Mouse (Mus musculus): ENCODE data around the gene Arhgef2. TPM values are rescaled to one million over a fixed set of nuclear protein-coding genes. Genes with fewer than 3 reads are reported as not detected.
A peak's percentile ranks its signal among the peaks of the same experiment; 100 is the strongest.
"Not testable (repeated sequence)": the region's sequence is repeated elsewhere in the genome, so short reads cannot be mapped to it uniquely, and the experiment has no call there.

Gene Arhgef2
- total and polyA plus RNA-seq, 2 experiments from 2014 or later: 66.7 to 78.8 TPM

DNA sequence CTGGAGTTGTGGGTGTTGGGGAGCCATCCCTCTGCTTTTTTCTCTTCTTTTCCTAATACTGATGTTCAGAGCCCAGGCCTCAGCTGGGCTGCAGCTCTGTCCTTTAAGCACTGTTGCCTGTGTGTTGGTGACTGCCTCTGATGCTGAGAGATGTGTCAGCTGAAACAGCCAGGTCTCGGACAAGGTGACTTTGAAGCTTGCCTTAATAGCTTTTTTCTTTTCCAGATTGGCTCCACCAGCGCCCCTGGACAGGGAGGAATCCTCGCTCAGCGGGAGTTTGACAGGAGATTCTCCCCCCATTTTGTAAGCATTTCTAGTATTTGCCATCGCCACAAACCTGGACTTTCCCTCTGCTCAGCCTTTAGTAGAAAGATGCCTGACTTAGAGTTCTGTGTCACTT is 19.1 kb upstream of the Arhgef2 start:
- ATAC-seq (no peak), DNase-seq (no peak)
- H3K9me3 ChIP-seq (ENCODE audit: low read length): no peaks in the 10 kb centered on the region
- no peak for TF ChIP-seq CTCF (IDR thresholded peaks at IDR 0.05; ENCODE audit: low read depth)
- H3K36me3 ChIP-seq (ENCODE audit: insufficient read depth): peaks cover 59% of the 10 kb centered on the region
- H3K4me3 ChIP-seq (ENCODE audit: low read depth, low read length): no peak overlapping the region
- H3K4me1 ChIP-seq (ENCODE audit: insufficient read depth): no peaks in the 10 kb centered on the region
- H3K27me3 ChIP-seq (ENCODE audit: insufficient read depth, low read length): no peaks in the 10 kb centered on the region
- 94% methylated on average over 5 of the region's 5 CpGs for WGBS
- H3K27ac ChIP-seq (ENCODE audit: low read depth, low read length): no peak overlapping the region
- no peak overlapping the region for H3K9ac ChIP-seq
- no peak overlapping the region for H3K4me2 ChIP-seq (ENCODE audit: low read depth)

DNA sequence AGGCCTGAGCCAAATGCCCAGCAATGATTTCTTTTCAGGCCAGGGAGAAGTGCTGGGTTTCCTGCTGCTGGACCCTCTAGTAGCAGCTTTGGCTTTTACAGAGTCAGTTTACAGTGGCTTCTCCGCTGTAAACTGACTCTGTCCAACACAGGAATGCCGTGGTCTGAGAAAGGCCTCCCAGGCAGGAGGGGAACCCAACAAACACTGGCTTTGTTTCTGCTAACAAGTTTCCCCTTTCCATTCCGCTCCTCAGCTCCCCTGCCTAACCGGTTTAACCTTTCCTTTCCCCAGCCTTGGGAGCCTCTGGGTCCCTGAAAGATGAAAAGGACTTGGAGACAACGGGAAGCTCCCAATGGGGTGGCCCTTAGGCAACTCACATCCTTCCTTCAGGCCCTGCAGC is 15.5 kb upstream of the Arhgef2 start:
- Histone ChIP-seq H3K9ac (no peak overlapping the region), H3K9me3 (ENCODE audit: low read length) (no peaks in the 10 kb centered on the region), H3K4me2 (ENCODE audit: low read depth) (no peak overlapping the region), H3K36me3 (ENCODE audit: insufficient read depth) (peaks cover 36% of the 10 kb centered on the region), H3K4me3 (ENCODE audit: low read depth, low read length) (no peak overlapping the region), H3K27me3 (ENCODE audit: insufficient read depth, low read length) (no peaks in the 10 kb centered on the region), H3K4me1 (ENCODE audit: insufficient read depth) (no peaks in the 10 kb centered on the region), H3K27ac (ENCODE audit: low read depth, low read length) (no peak overlapping the region)
- TF ChIP-seq CTCF (IDR thresholded peaks at IDR 0.05; ENCODE audit: low read depth): no peak
- DNase-seq: no peak
- no peak for ATAC-seq
- 26% methylated on average over 5 of the region's 5 CpGs for WGBS

DNA sequence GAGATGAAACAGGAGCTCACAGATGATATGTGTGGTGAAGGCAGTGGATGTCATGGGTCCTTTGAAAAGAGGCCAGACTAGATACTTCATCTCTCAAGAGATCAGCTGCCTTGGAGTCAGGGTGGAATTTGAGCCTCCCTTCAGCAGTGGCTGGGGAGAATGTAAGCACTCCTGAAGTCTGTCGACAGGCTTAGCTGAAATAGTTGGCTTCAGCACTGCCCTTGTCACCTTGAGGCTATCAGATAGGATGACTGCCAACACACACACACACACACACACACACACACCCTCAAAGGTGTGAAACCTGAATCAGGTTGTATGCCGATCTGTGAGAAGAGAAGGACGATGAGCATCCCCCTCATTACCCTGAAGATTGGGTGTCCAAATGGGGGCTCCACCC is 14.7 kb upstream of the Arhgef2 start:
- Histone ChIP-seq H3K36me3 (ENCODE audit: insufficient read depth) (peaks cover 29% of the 10 kb centered on the region), H3K4me1 (ENCODE audit: insufficient read depth) (no peaks in the 10 kb centered on the region), H3K9ac (no peak overlapping the region), H3K4me3 (ENCODE audit: low read depth, low read length) (no peak overlapping the region), H3K4me2 (ENCODE audit: low read depth) (no peak overlapping the region), H3K27me3 (ENCODE audit: insufficient read depth, low read length) (no peaks in the 10 kb centered on the region), H3K27ac (ENCODE audit: low read depth, low read length) (no peak overlapping the region), H3K9me3 (ENCODE audit: low read length) (no peaks in the 10 kb centered on the region)
- 52% methylated on average over 3 of the region's 3 CpGs for WGBS
- DNase-seq (no peak), ATAC-seq (no peak)
- TF ChIP-seq CTCF (IDR thresholded peaks at IDR 0.05; ENCODE audit: low read depth): no peak

DNA sequence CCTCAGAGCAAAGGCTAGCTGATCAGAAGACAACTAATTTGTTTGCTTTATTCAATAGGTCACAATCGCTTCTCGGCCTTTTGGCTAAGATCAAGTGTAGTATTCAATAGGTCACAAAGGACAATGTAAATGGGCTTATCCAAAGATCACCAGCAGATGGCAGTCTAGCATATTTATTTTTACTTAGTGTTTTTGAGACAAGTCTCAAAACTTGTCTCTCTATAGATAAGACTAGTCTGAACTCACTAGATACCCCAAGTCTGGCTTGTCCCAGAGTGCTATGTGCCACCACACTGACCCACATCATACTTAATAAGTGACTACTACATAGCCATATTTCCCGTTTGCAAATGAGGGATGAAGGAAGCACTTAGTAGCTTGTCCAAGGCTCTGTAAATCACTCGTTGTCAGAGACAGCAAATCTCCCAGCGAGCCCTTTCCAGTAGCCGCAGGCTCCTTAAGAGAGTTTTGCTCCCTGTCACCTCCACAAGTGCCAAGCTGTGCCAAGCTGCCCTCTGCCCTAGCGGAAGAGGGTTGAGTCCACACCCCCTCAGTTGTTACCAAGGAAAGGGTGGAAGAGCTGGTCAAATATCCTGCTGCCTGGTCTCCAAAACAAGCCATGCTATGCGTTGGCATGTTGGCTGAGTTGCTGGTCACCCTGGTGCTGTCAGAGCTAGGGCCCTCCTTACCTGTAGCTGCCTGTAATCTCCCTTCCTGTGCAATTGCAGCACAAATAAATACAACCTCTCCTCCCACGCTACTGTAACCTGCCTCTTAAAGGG is 13.6 kb upstream of the Arhgef2 start:
- Histone ChIP-seq H3K27ac (ENCODE audit: low read depth, low read length) (no peak overlapping the region), H3K4me1 (ENCODE audit: insufficient read depth) (no peaks in the 10 kb centered on the region), H3K4me2 (ENCODE audit: low read depth) (no peak overlapping the region), H3K9me3 (ENCODE audit: low read length) (no peaks in the 10 kb centered on the region), H3K27me3 (ENCODE audit: insufficient read depth, low read length) (no peaks in the 10 kb centered on the region), H3K4me3 (ENCODE audit: low read depth, low read length) (no peak overlapping the region), H3K9ac (no peak overlapping the region), H3K36me3 (ENCODE audit: insufficient read depth) (peaks cover 18% of the 10 kb centered on the region)
- WGBS: 31% methylated on average over 9 of the region's 9 CpGs
- TF ChIP-seq CTCF (IDR thresholded peaks at IDR 0.05; ENCODE audit: low read depth): peak; percentile 66
- peak; percentile 50; the same call in 1 of the 2 replicates for ATAC-seq
- peak; percentile 85 for DNase-seq

DNA sequence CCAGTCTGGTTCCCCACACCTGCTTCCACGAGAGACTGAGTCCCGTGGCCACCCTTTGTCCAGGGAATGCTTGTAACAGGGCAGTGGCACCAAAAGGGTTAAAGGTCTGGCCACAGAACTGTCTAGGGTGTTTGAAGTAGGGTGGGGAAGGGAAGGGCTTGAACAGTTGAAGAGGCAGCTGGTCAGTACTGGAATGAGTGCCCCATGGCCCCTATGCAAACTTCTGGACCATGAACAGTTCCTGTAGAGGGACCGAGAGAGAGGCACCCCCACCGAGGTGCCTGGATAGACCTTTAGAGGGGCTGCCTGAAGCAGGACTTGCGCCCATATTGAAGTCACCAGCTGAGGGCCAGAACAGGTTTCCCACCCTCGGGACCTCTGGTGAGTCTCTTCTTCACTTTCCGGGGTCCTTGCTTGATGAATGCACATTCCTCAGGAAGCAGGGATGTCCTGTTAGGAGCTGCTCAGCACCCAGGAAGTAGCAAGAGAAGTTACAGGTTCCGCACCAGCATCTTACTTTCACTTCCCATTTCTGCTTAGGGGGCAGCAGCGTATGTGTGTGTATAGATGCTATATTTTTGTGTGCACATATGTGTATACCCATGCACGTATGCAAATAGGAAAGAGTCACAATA is 12.7 kb upstream of the Arhgef2 start:
- DNase-seq: no peak
- H3K27me3 ChIP-seq (ENCODE audit: insufficient read depth, low read length): no peaks in the 10 kb centered on the region
- no peak for ATAC-seq
- H3K4me3 ChIP-seq (ENCODE audit: low read depth, low read length): no peak overlapping the region
- H3K4me2 ChIP-seq (ENCODE audit: low read depth): no peak overlapping the region
- H3K9me3 ChIP-seq (ENCODE audit: low read length): no peaks in the 10 kb centered on the region
- no peak overlapping the region for H3K9ac ChIP-seq
- no peak overlapping the region for H3K27ac ChIP-seq (ENCODE audit: low read depth, low read length)
- peaks cover 9% of the 10 kb centered on the region for H3K36me3 ChIP-seq (ENCODE audit: insufficient read depth)
- no peak for TF ChIP-seq CTCF (IDR thresholded peaks at IDR 0.05; ENCODE audit: low read depth)
- no peaks in the 10 kb centered on the region for H3K4me1 ChIP-seq (ENCODE audit: insufficient read depth)
- 78% methylated on average over 10 of the region's 10 CpGs for WGBS

DNA sequence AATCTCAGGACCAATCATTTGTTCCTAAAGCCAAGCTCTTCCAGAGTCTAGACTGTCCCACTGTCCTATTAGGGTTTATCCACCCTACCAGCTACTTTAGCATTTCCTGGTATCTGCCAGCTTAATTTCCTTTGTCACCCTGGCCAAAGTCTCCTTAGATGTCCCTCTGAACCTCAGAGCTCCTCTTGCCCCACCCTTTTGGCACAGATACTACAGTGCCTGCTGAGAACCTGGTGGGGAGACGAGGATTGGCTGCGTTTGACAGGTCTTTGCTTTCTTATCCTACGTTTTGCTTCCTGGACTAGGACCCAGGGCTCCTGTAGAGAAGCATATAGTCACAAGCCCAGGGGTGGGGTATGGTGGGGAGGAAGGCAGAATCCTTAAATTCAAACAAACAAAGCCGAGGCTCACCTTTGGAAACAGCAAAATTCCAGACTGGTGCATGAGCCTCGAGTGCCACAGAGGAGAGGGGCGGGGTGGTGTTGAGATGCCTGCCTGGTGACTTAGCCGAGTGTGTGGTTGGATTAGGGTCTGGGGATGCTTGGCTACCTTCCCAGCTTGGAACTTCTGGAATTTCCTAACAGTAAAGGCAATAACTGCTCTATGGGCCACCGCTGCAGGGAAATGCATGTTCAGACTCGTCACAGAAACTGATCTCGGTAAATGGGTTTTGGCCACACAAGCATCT is 11.7 kb upstream of the Arhgef2 start:
- no peak for ATAC-seq
- Histone ChIP-seq H3K9me3 (ENCODE audit: low read length) (no peaks in the 10 kb centered on the region), H3K4me3 (ENCODE audit: low read depth, low read length) (no peak overlapping the region), H3K27ac (ENCODE audit: low read depth, low read length) (no peak overlapping the region), H3K36me3 (ENCODE audit: insufficient read depth) (no peaks in the 10 kb centered on the region), H3K9ac (no peak overlapping the region), H3K4me2 (ENCODE audit: low read depth) (no peak overlapping the region), H3K27me3 (ENCODE audit: insufficient read depth, low read length) (no peaks in the 10 kb centered on the region), H3K4me1 (ENCODE audit: insufficient read depth) (no peaks in the 10 kb centered on the region)
- no peak for DNase-seq
- 63% methylated on average over 10 of the region's 10 CpGs for WGBS
- no peak for TF ChIP-seq CTCF (IDR thresholded peaks at IDR 0.05; ENCODE audit: low read depth)

DNA sequence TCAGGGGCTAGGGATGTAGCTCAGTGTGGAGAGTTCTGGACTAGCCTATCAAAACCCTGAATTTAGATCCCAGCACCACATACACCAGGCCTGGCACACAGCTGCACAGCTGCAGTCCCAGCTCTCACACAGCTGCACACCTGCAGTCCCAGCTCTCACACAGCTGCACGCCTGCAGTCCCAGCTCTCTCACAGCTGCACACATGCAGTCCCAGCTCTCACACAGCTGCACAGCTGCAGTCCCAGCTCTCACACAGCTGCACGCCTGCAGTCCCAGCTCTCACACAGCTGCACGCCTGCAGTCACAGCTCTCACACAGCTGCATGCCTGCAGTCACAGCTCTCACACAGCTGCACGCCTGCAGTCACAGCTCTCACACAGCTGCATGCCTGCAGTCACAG is 9.2 kb upstream of the Arhgef2 start:
- not testable (repeated sequence) for H3K4me2 ChIP-seq (ENCODE audit: low read depth); ATAC-seq; DNase-seq; H3K9ac ChIP-seq; H3K9me3 ChIP-seq (ENCODE audit: low read length); H3K27ac ChIP-seq (ENCODE audit: low read depth, low read length); H3K4me1 ChIP-seq (ENCODE audit: insufficient read depth); H3K4me3 ChIP-seq (ENCODE audit: low read depth, low read length); H3K36me3 ChIP-seq (ENCODE audit: insufficient read depth); H3K27me3 ChIP-seq (ENCODE audit: insufficient read depth, low read length)
- whole genome bisulfite sequencing: 85% methylated on average over 4 of the region's 4 CpGs

Measured in forebrain, postnatal 0 days (tissue).